Mouse (Mus musculus) MEL (cell line): ENCODE measurements around the gene Pp2d1. TPM values are rescaled to one million over a fixed set of nuclear protein-coding genes. Genes with fewer than 3 reads are reported as not detected.
A peak's percentile ranks its signal among the peaks of the same experiment; 100 is the strongest.

ENCODE experiments used
- DNase-seq: peaks from one replicate; pipeline ENCODE4 v3.0.0; 2011; ENCODE audit warnings: low read depth, low spot score
- H3K27ac ChIP-seq: 2 replicates; pipeline ENCODE4 v1.5.1; 2012; ENCODE audit warnings: low read depth, mild to moderate bottlenecking, control low read depth, low read length, moderate library complexity; ENCODE audit not compliant: control insufficient read depth
- H3K27me3 ChIP-seq, 2 experiments: fragments of 150-350 bp in 1 of 2; sonication (generic) in 1 of 2; 2 replicates each; pipeline ENCODE4 v1.6.1; 2012; ENCODE audit warnings: low read length in 2 of 2, mild to moderate bottlenecking in 2 of 2, improper control_type of control experiment in 1 of 2, moderate library complexity in 1 of 2; ENCODE audit not compliant: insufficient read depth in 2 of 2, control insufficient read depth in 1 of 2
- H3K36me3 ChIP-seq, 2 experiments: 2 replicates each; pipeline ENCODE4 v1.6.1; 2012 to 2014; ENCODE audit warnings: low read length in 2 of 2, improper control_type of control experiment in 1 of 2, inconsistent platforms in 1 of 2, mild to moderate bottlenecking in 1 of 2; ENCODE audit not compliant: insufficient read depth in 2 of 2, control insufficient read depth in 1 of 2
- H3K4me1 ChIP-seq, 2 experiments: fragments of 150-350 bp in 1 of 2; sonication (generic) in 1 of 2; 2 replicates each; pipeline ENCODE4 v1.6.1; 2012; ENCODE audit warnings: low read length in 2 of 2, improper control_type of control experiment in 1 of 2, mild to moderate bottlenecking in 1 of 2; ENCODE audit not compliant: insufficient read depth in 2 of 2, control insufficient read depth in 1 of 2
- H3K4me3 ChIP-seq, 2 experiments: fragments of 150-350 bp in 1 of 2; sonication (generic) in 1 of 2; 2 replicates each; pipeline ENCODE4 v1.5.1; 2012; ENCODE audit warnings: low read depth in 2 of 2, low read length in 2 of 2, mild to moderate bottlenecking in 2 of 2, moderate library complexity in 2 of 2, control low read depth in 1 of 2, improper control_type of control experiment in 1 of 2; ENCODE audit not compliant: control insufficient read depth in 1 of 2, insufficient read depth in 1 of 2
- H3K79me2 ChIP-seq: 2 replicates; pipeline ENCODE4 v1.6.1; 2012; ENCODE audit warnings: mild to moderate bottlenecking, low read length, moderate library complexity; ENCODE audit not compliant: control insufficient read depth, poor library complexity, insufficient read depth
- H3K9ac ChIP-seq: 2 replicates; pipeline ENCODE4 v1.6.1; 2012; ENCODE audit warnings: low read depth, mild to moderate bottlenecking, control low read depth, low read length, moderate library complexity; ENCODE audit not compliant: control insufficient read depth, poor library complexity, severe bottlenecking
- H3K9me3 ChIP-seq: fragments of 150-350 bp; sonication (generic); replicated peaks from 2 replicates; pipeline ENCODE4 v1.6.1; 2012; ENCODE audit warnings: mild to moderate bottlenecking, low read length, improper control_type of control experiment, moderate library complexity; ENCODE audit not compliant: insufficient read depth
- BHLHE40 ChIP-seq: IDR thresholded peaks from 2 replicates; pipeline ENCODE4 v1.6.1; 2012; ENCODE audit warnings: low read depth, mild to moderate bottlenecking, inconsistent platforms, low read length, improper control_type of control experiment, borderline replicate concordance
- ELF1 ChIP-seq: IDR thresholded peaks from 2 replicates; pipeline ENCODE4 v1.6.1; 2014; ENCODE audit warnings: low read depth, mild to moderate bottlenecking, inconsistent platforms, low read length, improper control_type of control experiment, moderate library complexity
- EP300 ChIP-seq, 2 experiments: IDR thresholded peaks; 2 replicates each; pipeline ENCODE4 v1.6.1; 2011; ENCODE audit warnings: improper control_type of control experiment in 2 of 2, low read length in 2 of 2, low read depth in 1 of 2, mild to moderate bottlenecking in 1 of 2
- ETS1 ChIP-seq: IDR thresholded peaks from 2 replicates; pipeline ENCODE4 v1.6.1; 2012; ENCODE audit warnings: low read depth, mild to moderate bottlenecking, inconsistent platforms, low read length, improper control_type of control experiment, moderate library complexity
- GABPA ChIP-seq: IDR thresholded peaks from 2 replicates; pipeline ENCODE4 v1.6.1; 2012; ENCODE audit warnings: low read depth, mild to moderate bottlenecking, inconsistent platforms, low read length, improper control_type of control experiment, moderate library complexity
- GATA1 ChIP-seq: IDR thresholded peaks from 2 replicates; pipeline ENCODE4 v1.6.1; 2011; ENCODE audit warnings: low read depth, low read length, improper control_type of control experiment
- HCFC1 ChIP-seq: IDR thresholded peaks from 2 replicates; pipeline ENCODE4 v1.6.1; 2012; ENCODE audit warnings: low read depth, mild to moderate bottlenecking, inconsistent platforms, low read length, improper control_type of control experiment, moderate library complexity
- MAX ChIP-seq: IDR thresholded peaks from 2 replicates; pipeline ENCODE4 v1.6.1; 2011; ENCODE audit warnings: low read length, improper control_type of control experiment
- MAZ ChIP-seq: IDR thresholded peaks from 2 replicates; pipeline ENCODE4 v1.6.1; 2012; ENCODE audit warnings: low read depth, mild to moderate bottlenecking, inconsistent platforms, low read length, improper control_type of control experiment
- MXI1 ChIP-seq: IDR thresholded peaks from 2 replicates; pipeline ENCODE4 v1.6.1; 2011; ENCODE audit warnings: mild to moderate bottlenecking, low read depth, low read length, improper control_type of control experiment
- MYB ChIP-seq: IDR thresholded peaks from 2 replicates; pipeline ENCODE4 v1.6.1; 2011; ENCODE audit warnings: mild to moderate bottlenecking, low read depth, low read length, improper control_type of control experiment
- MYC ChIP-seq: IDR thresholded peaks from 2 replicates; pipeline ENCODE4 v1.6.1; 2011; ENCODE audit warnings: low read depth, mild to moderate bottlenecking, low read length, improper control_type of control experiment, moderate library complexity
- NELFE ChIP-seq: IDR thresholded peaks from 2 replicates; pipeline ENCODE4 v1.6.1; 2011; ENCODE audit warnings: low read depth, low read length, improper control_type of control experiment
- POLR2A ChIP-seq, 2 experiments: IDR thresholded peaks; 2 replicates each; pipeline ENCODE4 v1.6.1; 2011 to 2012; ENCODE audit warnings: low read length in 2 of 2, mild to moderate bottlenecking in 2 of 2, control low read depth in 1 of 2, improper control_type of control experiment in 1 of 2, low read depth in 1 of 2, moderate library complexity in 1 of 2; ENCODE audit not compliant: control insufficient read depth in 1 of 2, insufficient read depth in 1 of 2, poor library complexity in 1 of 2
- SIN3A ChIP-seq: IDR thresholded peaks from 2 replicates; pipeline ENCODE4 v1.6.1; 2012; ENCODE audit warnings: low read length, improper control_type of control experiment, inconsistent platforms
- TAL1 ChIP-seq: IDR thresholded peaks from 2 replicates; pipeline ENCODE4 v1.6.1; 2012; ENCODE audit warnings: mild to moderate bottlenecking, inconsistent platforms, low read length, moderate library complexity, mixed read lengths
- TCF12 ChIP-seq: IDR thresholded peaks from 2 replicates; pipeline ENCODE4 v1.6.1; 2014; ENCODE audit warnings: low read depth, mild to moderate bottlenecking, inconsistent platforms, low read length, improper control_type of control experiment, moderate library complexity
- UBTF ChIP-seq: IDR thresholded peaks from 2 replicates; pipeline ENCODE4 v1.6.1; 2012; ENCODE audit warnings: low read depth, mild to moderate bottlenecking, inconsistent platforms, low read length, improper control_type of control experiment, moderate library complexity, borderline replicate concordance; ENCODE audit not compliant: insufficient read depth
- ZKSCAN1 ChIP-seq: IDR thresholded peaks from 2 replicates; pipeline ENCODE4 v1.6.1; 2012; ENCODE audit warnings: low read depth, mild to moderate bottlenecking, inconsistent platforms, low read length, improper control_type of control experiment, moderate library complexity
- polyA plus RNA-seq, 2 experiments: library from polyadenylated mRNA; stranded (reverse) in 1 of 2; unstranded in 1 of 2; fragments of >175 nt in 1 of 2; fragments of >200 nt in 1 of 2; gene quantifications; 2 replicates each; pipeline versions ENCODE4 v1.2.1 to v1.2.4; 2012; ENCODE audit warnings: low replicate concordance in 2 of 2, low read depth in 1 of 2; ENCODE audit not compliant: insufficient read length in 2 of 2, insufficient read depth in 1 of 2, missing spikeins in 1 of 2
- total RNA-seq: library from RNA; depleted of rRNA; stranded (reverse); fragments of 300-350 nt; gene quantifications from 2 replicates; pipeline ENCODE4 v1.2.3, GENCODE M21; 2012

Pp2d1 gene
- total and polyA plus RNA-seq, 3 experiments, result 0.04 to 0.08 TPM; not detected in 1

- Histone ChIP-seq H3K36me3 (peaks cover 2 to 28% of the 10 kb centered on the region in 2 experiments; a peak in 3 of 4 replicates), H3K79me2 (peaks cover 6% of the 10 kb centered on the region), H3K27me3 (no peaks in the 10 kb centered on the region), H3K9me3 (no peaks in the 10 kb centered on the region), H3K27ac (peak overlapping the region; percentile 87), H3K4me3 (peak overlapping the region; percentile 35 to 40), H3K4me1 (peaks cover 29 to 35% of the 10 kb centered on the region in 2 experiments), H3K9ac (peak overlapping the region; percentile 54)
- TF ChIP-seq HCFC1 (peak; percentile 33; the same call in 1 of the 2 replicates), NELFE (peak; percentile 30), BHLHE40 (peak; percentile 65), ELF1 (no peak), MAX (peak; percentile 80), TAL1 (peak; percentile 96), POLR2A (IDR thresholded peaks at IDR 0.05; ENCODE audit: control insufficient read depth in 1 of 2, insufficient read depth in 1 of 2, low read depth in 1 of 2, low read length in 2 of 2, poor library complexity in 1 of 2) (peak in 1 of 2 experiments; percentile 32; a peak in 1 of 4 replicates), GABPA (no peak), ZKSCAN1 (no peak), MXI1 (peak; percentile 72; the same call in 1 of the 2 replicates), MAZ (0 out of 2 replicates have a peak, but pooled peaks have one; percentile 38), MYC (peak; percentile 67), GATA1 (peak; percentile 52; the same call in 1 of the 2 replicates), ETS1 (peak; percentile 88), MYB (peak; percentile 72; the same call in 1 of the 2 replicates), EP300 (IDR thresholded peaks at IDR 0.05; ENCODE audit: low read depth in 1 of 2, low read length in 2 of 2) (peak; percentile 76 to 88), UBTF (no peak), TCF12 (peak; percentile 87), SIN3A (peak; percentile 83)
- DNase-seq, result peak; percentile 93
Measured at GRCm38 (mm10) chr17:53587074-53587851, 48.0 kb upstream of the Pp2d1 start.
